Mouse (Mus musculus): ENCODE measurements around the gene Dennd2d.

DNA sequence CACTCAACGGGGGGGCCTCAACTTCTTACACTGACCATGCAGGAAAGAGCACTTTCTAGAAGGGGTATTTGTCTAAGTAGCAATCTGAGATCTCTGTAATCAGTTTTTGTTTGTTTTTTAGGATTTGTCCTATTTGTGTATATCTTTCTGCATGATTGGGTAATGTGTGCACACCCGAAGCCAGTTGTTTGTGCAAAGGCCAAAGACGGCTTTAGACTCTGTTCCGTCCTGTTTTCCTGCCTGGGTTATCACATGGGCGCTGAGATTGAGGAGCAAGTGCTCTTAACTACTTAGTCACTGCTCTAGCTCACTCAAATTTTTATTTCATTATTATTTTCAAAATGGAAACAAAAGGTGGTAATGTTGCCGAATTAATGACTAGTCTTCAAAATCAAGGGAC lies 32.8 kb downstream of the Dennd2d start:
- TF ChIP-seq POLR2A (IDR thresholded peaks at IDR 0.05; ENCODE audit: control insufficient read depth in 1 of 2, insufficient read depth in 1 of 2, low read depth in 1 of 2, low read length in 2 of 2, poor library complexity in 1 of 2), result no peak
- TF ChIP-seq CTCF (IDR thresholded peaks at IDR 0.05 in 2 of 3, conservative IDR thresholded peaks at IDR 0.05 in 1 of 3; ENCODE audit: control insufficient read depth in 1 of 3, insufficient read depth in 1 of 3, low read depth in 2 of 3, low read length in 3 of 3, poor library complexity in 1 of 3, severe bottlenecking in 1 of 3), result no peak
- no peak for TF ChIP-seq POLR2AphosphoS2 (IDR thresholded peaks at IDR 0.05; ENCODE audit: low read length)
- no peak for TF ChIP-seq EP300 (IDR thresholded peaks at IDR 0.05; ENCODE audit: low read depth in 1 of 2, low read length in 2 of 2)
- no peak for TF ChIP-seq POLR2AphosphoS5 (IDR thresholded peaks at IDR 0.05; ENCODE audit: borderline replicate concordance, low read depth, low read length)
- no peak for TF ChIP-seq USF1 (IDR thresholded peaks at IDR 0.05; ENCODE audit: low read depth, low read length)
- no peak for TF ChIP-seq USF2 (IDR thresholded peaks at IDR 0.05; ENCODE audit: borderline replicate concordance in 1 of 2, insufficient read depth in 1 of 2, low read depth in 1 of 2, low read length in 2 of 2)
- no peak for TF ChIP-seq TCF12 (IDR thresholded peaks at IDR 0.05; ENCODE audit: low read depth, low read length)
- no peak for TF ChIP-seq UBTF (IDR thresholded peaks at IDR 0.05; ENCODE audit: borderline replicate concordance, insufficient read depth, low read depth, low read length)
